Mouse (Mus musculus) left cerebral cortex, adult 18-20 months (tissue): Measurements from ENCODE around the gene Zfp867. TPM values are rescaled to one million over a fixed set of nuclear protein-coding genes. Genes with fewer than 3 reads are reported as not detected.

Source experiments
- DNase-seq, 2 experiments: peaks; one replicate each; pipeline ENCODE4 v3.0.0; 2021 to 2022; ENCODE audit warnings: low spot score in 2 of 2, mixed read lengths in 1 of 2
- long read RNA-seq, 2 experiments: library from polyadenylated mRNA; stranded (forward); transcript quantifications; one replicate each; pipeline ENCODE4 v2.0.0; 2021
- total RNA-seq, 2 experiments: library from RNA; stranded (reverse); gene quantifications; 2 replicates each; pipeline ENCODE4 v1.2.3; 2021

Gene Zfp867
- total RNA-seq: 1 to 10 TPM; 3.4 to 3.5 TPM
- long read RNA-seq, experiment 1, partial matches to known transcripts: 0 of 3 reads
- long read RNA-seq, experiment 1, other reads (novel, unspliced or antisense): 0 of 3 reads
- long read RNA-seq, experiment 2, partial matches to known transcripts: 0 of 3 reads
- long read RNA-seq, experiment 2, other reads (novel, unspliced or antisense): 0 of 3 reads

DNA sequence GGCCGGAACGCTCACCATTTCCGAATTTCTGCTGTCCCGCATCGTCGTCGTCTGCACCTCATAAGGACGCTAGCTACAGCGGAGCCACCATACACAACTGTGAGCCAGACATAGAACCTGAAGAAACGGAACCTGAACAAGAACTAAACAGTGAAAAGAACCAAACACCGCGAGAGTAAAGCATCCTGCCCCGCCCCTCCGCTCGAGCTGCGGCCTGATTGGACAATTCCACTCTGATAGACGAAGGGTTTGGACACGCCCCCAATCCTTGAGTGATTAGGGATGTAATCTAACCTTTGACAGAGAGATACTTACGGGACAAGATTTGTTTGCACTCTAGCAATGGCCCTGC, at the start of gene Zfp867:
Gene Zfp867, minus strand, starts transcription at position 149 of the 352 bp plus-strand sequence.
- DNase-seq: peak; percentile 87 to 90

DNA sequence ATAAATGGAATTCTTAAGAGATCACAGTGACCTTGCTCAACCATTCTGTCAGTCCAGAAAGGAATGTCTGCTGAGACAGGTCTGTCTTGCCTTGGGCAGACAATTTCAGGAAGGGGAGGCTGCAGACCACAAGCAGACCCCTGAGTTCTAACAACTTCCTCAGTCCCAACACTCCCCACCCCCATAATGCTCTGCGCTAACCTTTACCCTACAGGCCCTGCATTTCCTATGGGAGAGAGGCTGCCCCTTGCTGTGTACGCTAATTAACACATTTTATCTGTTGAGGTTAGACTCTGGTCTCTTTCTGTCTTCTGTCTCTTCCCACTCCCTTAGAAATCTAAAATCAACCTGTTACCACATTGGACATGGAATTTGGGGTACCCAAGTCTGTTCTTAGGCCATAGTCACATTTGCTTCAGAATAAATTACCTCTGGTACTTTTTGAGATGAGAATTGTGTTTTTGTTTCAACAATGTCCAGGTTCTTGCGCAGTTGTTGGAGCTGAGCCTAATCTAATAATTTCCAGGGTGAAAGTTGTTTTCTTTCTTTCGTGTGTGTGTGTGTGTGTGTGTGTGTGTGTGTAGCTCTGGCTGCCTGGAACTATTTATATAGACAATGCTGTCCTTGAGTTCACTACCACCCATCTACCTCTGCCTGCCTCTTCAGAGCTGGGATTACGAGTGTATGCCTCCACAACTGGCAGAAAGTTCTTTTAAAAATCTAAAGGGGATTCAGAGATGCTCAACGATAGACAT, 47.6 kb upstream of the Zfp867 start:
- DNase-seq: no peak

DNA sequence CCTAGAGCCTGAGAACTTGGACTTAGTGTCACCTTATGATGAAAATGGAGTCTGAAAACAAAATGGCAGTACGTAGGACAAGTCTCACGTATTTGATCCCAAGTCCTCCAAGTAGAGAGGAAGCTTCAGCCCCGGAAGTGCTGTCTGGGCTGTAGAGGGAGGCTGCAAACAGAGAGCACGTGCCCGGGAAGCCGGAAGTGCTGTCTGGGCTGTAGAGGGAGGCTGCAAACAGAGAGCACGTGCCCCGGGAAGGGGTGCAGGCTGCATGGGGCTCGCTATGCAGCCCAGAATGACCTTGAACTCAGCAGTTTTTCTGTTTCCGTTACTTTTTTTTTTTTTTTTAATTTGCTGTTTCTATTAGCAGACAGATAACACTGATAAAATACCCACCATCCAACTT, 46.0 kb upstream of the Zfp867 start:
- no peak for DNase-seq

DNA sequence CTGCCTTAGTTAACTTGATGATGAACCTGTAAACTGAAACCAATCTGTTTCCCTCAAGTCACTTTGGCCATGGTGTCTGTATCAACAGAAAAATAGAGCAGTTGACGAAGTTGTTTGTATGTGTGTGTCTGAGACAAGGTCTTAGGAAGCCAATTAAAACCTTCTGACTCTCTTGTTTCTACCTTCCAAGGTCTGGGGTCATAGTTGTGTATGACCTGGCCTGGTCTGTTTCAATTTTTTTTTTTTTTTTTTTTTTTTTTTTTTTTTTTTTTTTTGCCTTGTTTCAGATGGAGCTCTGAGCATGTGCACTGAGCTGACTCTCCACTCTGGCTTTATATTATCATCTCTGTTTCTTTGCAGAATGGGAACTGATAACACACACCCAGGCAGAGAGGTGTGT, 45.2 kb upstream of the Zfp867 start:
- no peak for DNase-seq

DNA sequence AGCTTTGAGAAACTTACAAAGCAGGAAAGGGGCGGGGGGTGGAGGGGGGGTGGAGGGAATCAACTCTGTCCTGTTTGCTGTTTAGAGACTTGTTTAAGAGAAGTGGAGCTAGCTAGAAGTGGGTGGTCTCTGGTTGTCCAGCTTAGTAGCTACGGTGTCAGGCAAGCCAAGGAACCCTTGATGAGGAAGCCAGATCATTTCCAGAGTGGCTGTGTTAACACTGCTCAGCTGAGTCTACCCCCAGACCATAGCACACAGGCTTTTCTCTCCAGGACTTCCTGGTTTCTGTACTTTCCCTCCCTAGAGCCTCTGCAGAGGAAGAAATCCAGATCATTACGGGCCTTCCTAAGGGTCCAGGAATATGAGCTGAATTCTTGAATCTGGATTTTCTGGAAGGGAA, 42.5 kb upstream of the Zfp867 start:
- no peak for DNase-seq

DNA sequence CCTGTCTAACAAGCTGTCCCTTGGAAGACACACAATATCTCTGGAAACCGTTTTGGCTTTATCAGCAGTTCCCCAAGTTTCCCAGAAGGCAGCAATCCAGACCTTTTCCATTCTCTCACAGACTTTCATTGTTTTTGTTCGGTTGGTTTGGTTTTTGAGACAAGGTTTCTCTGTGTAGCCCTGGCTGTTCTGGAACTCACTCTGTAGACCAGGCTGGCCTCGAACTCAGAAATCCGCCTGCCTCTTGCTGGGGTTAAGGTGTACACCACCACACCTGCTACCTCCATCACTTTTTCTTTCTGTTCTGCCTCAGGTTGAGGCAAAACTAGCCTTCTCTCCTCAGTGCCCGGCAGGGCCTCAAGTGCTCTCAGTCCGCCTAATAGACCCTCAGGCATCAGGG, 42.1 kb upstream of the Zfp867 start:
- no peak for DNase-seq

DNA sequence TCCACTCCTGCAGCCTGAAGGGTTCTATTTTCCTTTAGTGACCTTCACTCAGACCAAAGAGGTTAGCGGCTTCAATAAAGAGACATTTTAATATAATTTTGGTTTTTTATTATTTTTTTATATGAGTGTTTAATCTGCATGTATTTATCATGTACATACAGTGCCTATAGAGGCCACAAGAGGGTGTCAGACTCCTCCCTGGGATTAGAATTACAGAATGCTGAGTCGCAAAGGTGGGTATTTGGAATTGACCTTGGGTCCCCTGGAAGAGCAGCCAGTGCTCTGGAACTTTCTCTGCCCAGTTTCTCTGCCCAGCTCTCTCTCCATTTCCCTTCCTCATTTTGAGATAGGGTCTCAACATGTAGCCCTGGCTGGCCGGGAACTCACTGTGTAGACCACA, 41.3 kb upstream of the Zfp867 start:
- DNase-seq: no peak

DNA sequence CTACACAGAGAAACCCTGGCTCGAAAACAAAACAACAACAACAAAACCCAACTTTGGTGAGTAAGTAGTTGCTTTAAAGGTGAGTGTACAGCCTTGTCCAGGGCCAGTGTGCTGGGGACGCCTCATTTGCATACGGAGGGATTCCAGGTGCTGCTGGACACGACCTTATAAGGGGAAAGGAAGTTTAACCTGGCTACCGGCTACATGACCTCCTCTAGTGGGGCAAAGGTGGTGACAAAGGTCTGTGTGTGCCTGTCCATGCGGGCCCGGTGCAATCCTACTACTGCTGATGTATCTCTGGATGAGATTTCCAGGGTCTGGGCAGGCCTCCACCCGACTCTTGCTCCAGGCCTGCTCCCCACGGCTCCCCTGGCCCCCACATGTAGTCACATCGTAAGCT, 40.5 kb upstream of the Zfp867 start:
- DNase-seq: no peak

DNA sequence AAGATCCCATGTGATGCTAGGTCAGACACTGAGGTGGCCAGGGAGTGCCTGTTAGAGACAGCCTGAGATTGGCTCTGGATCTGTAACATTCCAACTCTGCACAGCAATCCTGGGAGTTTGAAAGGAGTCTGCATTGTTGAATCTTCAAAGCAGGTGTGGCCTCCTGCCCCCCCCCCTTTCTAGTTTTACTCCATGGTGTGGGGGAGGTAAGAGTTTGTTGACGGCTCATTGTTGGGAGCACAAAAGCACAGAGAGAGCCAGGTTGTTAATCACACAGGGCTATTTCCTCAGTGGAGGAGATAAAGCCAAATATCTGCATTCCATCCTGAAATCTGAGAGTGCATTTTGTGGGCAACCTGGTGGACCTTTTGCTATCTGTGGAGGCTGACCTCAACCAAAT, 39.3 kb upstream of the Zfp867 start:
- DNase-seq: no peak

DNA sequence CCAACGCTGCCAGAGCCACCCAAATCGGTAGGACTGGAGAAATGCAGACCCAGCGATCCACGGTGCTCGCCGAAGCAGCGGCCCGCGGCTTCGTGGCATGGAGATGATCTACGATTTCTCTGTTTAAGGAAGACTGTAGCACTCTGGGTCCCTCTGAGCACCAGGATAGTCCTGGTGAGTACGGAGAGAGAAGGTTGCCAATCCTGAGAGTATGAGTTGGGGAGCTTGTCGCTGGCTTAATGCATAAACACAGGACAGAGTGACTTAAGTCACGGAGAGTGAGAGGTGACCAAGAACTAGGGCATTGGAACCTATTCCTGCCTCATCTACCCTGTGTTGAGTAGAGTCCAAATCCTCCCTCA, 34.4 kb upstream of the Zfp867 start:
- DNase-seq: no peak

DNA sequence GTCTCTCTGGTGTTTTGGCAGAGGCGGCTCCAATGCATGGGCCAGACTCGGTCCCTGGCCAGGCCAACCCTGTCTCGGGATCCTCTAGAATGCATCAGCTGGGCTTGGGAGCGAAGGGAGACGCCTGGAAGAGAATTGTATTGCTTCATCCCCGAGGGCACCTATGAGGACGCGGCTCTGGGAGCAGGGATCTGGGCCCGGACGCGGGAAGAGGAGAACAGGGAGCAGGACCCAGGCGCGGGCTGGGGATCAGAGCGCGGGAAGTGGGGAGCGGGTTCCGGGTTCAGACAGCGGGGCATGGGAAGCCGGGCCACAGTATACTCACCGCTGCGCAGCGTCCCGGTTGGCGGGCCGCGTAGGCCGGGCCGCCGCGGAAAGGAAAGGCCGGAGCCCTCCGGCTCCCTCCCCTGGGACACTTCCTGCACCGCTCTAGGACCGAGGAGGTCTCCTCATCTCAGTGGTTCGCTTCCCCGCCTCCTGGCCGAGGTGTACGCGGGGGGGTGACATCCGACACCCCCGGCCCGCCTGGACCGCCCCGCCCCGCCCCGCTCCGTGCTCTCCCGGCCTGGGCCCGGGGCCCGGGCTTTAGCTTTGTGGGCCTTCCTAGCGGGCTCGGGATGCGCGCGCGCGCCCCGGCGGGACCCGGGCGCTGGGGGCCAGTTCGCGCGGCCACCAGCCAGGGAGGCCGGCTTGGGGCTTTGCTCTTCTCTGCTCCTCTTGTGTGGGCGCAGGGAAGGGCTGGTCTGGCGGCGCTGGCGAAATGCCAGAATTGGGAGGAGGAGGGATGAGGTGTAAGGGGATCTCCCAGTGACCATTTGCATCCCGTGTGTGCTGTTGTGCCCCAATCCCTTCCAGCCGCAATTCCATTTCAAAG, 33.8 kb upstream of the Zfp867 start:
- peak; percentile 71 to 73 for DNase-seq

DNA sequence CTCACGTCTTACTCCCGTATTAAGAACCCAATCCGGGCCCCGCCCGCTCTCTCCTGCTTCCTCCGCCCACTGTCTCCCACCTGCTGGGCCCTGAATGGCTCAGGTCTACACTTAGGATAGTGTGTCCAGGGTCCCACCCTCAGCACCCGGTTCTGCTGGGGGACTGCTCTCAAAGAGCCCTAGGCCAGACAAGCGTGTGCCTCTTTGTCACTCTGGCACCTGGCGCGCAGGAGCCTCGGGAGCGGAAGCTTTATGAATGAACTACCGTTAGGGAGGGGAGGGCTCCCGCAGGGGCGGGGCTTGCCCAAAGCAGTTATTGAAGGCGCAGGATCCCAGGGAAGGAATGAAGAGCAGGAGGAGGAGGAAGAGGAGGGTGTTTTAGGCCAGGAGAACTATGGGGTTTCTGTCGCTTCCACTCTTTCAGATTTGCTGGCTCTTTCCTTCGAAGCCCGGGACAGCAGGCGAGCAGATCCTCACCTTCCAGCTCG, 33.1 kb upstream of the Zfp867 start:
- DNase-seq: peak; percentile 58 to 61

DNA sequence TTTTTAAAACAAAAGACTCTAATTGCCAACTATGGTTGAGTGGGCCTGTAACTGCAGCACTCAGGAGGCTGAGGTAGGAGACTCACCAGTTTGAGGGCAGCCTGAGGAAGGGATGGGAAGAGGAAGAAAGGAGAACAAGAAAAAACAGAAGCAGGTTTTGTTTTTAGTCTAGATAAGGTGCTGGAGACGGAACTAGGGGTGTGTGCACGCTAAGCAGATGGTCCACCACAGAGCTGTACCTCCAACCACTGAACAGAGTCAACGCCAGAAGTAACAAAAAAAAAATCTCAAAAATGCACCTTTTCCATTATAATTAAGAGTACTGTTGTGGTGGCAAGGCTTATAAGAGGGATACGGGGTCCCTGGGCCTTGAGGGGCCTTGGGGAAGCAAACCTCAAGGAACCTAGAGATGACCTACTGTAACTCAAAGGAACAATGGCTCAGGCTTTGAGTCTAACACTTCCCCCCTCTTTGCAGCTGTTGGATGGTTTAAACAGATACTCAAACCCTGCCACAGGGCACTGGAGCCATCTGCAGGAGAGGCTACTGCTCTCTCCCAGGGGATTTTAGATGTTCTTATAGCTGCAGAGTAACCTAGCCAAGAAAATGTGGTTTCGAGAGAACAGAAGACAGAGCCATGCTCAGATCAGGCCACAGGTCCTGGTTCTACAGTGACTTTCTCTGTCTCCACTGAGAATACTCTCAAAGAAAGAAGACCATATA, 29.9 kb upstream of the Zfp867 start:
- no peak for DNase-seq

DNA sequence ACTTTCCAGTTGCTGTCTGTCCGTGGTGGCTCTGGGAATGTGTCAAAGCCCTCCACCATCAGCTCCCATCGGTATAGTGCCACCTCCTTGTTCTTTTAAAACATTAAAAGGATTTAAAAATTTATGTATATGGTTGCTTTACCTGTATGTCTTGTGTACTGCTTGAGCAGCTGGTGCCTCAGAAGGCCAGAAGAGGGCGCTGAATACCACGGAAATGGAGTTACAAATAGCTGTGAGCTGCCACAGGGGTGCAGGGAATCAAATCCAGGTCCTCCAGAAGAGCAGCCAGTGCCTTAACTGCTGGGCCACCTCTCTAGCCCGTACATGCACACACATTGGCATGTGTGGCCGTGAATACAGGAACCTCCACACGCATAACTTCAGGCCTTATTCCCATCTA, 25.5 kb upstream of the Zfp867 start:
- DNase-seq: no peak

DNA sequence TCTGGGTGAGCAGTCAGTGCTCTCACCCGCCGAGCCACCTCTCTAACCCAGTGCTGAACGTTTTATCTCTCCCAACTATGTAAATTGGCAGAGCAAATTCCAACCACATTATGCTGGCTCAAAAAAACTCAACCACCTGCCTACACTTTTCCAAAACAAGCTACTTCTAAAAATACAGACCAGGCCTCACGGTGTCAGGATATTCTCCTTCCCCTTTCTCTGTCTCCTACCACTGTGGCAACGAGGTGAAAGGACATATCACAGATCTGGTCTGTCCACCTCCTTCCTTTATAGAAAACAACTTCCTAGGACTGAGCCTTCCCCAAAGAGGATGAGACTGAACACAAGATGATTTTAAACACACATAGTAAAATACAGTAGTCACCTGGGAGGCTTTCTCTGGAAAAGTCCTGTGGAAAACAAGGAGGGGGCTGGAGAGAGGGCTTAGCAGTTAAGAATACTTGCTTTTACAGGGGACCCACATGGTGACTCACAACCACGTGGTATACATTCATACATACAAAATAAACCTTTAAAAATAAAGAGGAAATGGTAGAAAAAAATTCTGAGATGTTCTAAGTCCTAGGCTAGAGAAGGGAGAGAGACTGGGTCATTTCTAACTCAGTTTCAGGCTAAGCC, 24.5 kb upstream of the Zfp867 start:
- DNase-seq: peak in 1 of 2 experiments; percentile 32

DNA sequence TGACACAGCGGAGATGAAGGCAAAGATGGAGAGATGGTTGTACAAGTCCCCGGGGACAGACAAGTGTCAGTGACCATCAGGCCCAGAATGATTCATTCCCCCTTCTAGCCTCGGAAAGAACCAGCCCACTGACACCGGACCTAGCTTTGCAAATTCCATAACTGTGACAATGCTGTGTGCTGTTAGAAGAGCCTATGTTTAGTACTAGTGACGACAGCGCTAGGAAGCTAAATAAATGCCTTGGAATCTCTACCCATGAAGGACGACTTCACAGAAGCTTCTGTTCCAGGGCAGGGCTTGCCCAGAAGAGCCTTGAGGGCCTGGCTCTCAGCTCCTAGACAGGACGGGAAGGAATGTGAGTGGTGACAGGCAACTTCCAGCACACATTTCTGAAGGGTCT, 13.9 kb upstream of the Zfp867 start:
- no peak for DNase-seq

DNA sequence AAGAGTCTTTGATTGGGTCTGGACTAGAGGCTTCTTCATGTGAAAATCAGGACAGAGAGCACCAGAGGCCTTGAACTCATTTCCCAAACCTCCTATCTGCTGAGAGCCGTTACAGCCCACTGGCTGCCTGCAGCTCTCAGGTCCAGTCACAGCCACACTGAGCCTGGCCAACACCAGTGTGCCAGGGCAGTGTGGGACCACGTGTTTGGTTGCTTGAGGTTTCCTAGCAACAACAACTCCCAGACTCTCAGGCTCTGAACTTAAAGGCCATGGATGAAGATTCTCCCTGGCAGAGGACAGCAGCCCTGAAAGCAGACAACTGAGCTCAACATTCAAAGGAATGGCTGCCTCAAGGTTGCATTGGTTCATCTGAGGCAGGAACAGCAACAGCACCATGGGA, 13.4 kb upstream of the Zfp867 start:
- DNase-seq: no peak

DNA sequence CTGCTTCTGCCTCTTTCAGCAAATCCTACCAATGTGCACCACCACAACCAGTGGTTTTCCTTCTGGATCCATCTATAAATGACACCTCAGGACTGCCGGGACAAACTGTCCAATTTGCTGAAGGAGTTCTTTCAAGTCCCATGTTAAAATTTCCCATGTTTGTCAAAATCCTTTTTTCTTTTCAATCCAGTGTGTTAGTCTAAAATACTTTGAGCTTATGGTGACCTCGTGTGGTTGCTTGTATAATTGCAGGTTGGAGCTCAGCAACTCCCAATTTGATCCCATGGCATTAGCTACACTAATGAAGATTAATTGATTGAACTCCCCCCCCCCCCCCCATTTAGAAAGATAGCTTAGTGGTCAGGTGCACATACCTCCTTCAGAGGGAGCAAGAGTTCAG, 10.9 kb upstream of the Zfp867 start:
- DNase-seq: peak in 1 of 2 experiments; percentile 58

DNA sequence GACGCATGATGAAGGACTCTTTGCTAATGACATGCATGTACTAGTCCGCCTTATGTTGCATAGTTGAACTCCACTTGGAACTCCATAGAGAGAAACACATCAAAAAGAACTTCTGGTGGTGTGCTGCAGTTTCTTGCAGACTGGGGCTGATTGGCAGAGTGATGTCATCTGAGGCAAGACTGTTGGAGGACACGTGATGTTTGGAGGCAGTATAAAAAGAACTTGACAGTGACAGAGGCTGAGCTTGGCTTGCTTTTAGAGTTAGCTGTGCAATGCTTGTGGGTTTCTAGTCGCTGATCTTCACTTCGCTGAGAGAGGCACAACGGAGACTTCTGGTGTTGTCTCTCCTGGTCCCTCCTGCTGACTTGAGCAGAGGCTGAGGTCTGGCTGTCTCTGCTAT, 5.0 kb upstream of the Zfp867 start:
- DNase-seq: no peak

DNA sequence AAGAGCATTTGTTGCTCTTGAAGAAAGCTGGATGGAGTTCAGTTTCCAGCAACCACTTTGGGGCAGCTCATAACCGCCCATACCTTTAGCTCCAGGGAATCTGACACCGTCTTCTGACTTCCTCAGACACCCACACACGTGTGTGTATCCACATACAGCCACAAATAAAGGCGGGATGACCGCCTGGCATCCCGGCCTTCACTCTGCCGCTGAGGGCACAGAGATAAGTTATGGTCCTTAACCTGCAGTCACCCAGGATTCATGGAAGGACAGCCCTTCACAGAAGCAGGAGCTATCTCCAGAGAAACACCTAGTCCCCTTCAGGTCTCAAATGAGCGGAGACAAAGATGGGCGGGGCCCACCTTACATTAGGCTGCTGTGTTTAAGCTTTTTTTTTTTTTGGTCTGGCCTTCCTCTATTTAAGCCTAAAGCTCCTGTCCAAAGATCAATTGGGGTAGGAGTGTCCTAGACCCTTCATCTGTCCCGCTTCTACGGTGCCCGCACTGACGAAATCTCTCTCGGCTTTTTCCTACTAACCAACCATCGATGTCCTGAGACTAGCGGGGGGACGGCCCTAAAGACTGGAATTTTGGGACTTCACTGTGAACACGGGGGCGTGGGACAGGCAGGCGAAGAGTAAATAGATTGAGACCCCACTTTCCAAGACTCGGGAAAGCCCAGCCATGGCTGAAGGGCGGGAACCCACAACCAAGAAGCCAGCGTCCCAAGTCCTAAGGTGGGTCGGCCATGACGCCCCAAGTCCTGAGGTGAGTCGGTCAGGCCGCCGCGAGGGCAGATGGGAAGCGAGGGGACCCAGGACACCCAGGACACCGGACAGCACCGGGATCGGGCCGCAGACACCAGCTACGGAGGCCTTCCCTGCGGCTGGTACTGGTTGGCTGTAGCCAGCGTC, 605 bp downstream of the Zfp867 start:
- no peak for DNase-seq
